13 mouse cellular contexts compared by ENCODE assay signal in the genomic region with DNA sequence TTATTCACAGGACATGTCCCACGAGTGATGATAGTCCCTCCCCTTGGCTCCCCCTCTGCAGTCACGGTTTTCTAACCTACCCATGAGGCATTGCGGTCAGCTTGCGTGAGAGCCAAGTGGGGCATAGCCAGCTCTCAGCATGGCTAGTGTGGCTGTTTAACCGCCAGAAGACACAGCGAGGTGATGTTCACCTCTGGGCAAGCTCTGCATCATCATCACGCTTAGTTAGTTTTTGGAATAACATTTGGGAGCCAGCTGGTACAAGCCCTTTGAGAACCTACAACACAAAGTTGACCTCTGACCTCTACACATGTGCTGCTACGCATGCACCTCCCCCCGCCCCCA. TPM values are rescaled to one million over a fixed set of nuclear protein-coding genes. Genes with fewer than 3 reads are reported as not detected.
DNase-seq lines count a peak whose midpoint lies in the region; ATAC-seq lines count a peak whose summit lies in the region.
"Had no signal": no experiment of that assay in that cellular context is flagged by ENCODE, and none has a peak within 500 bp of the region (broad histone marks: within the 10 kb centered on the region; RNA-seq: fewer than 3 reads in every experiment).

No protein-coding gene starts in this region.

- no peak overlapping the region for H3K9ac ChIP-seq in intestine, embryonic 16.5 days (ENCODE audit: low read depth, low read length)
- H3K9ac ChIP-seq: liver, embryonic 15.5 days had no signal

- H3K36me3 ChIP-seq in intestine, embryonic 16.5 days (ENCODE audit: control insufficient read depth, insufficient read depth, low read length) = no peaks in the 10 kb centered on the region
- H3K36me3 ChIP-seq: G1E; liver, embryonic 15.5 days had no signal

- intact Hi-C loops in left cerebral cortex, postnatal 25 days (cut with DNase I) = no loop called here

- no peak overlapping the region for H3K4me2 ChIP-seq in intestine, embryonic 16.5 days (ENCODE audit: low read depth, low read length)
- H3K4me2 ChIP-seq: liver, embryonic 15.5 days had no signal

- peak; percentile 54 for ATAC-seq in intestine, embryonic 16.5 days
- ATAC-seq in megakaryocyte progenitor cell, adult 5-6 weeks (replicated peaks; ENCODE audit: poor library complexity) = no peak
- ATAC-seq: activated CD4-positive, CD25-positive, alpha-beta regulatory T cell, adult 4 months had no signal

- peak overlapping the region; percentile 19; the same call in 1 of the 2 replicates for H3K27ac ChIP-seq in intestine, embryonic 16.5 days (ENCODE audit: low read length)
- H3K27ac ChIP-seq: layer of hippocampus, adult 2 months; liver, embryonic 15.5 days had no signal

- 84% methylated on average over 9 of the region's 9 CpGs for WGBS in intestine, embryonic 16.5 days

- no peaks in the 10 kb centered on the region for H3K9me3 ChIP-seq in intestine, embryonic 16.5 days (ENCODE audit: control insufficient read depth, low read length)
- H3K9me3 ChIP-seq: G1E; liver, embryonic 15.5 days had no signal

- H3K4me1 ChIP-seq in intestine, embryonic 16.5 days (ENCODE audit: control insufficient read depth, insufficient read depth, low read length) = peaks cover 17% of the 10 kb centered on the region
- H3K4me1 ChIP-seq: liver, embryonic 15.5 days had no signal

- DNase-seq in cerebellum, postnatal 14 days = peak; percentile 11 to 38
- no peak for DNase-seq in cerebellum, postnatal 25 days
- peak; percentile 67 for DNase-seq in kidney, adult 18-20 months
- DNase-seq in kidney, postnatal 4 days = no peak
- peak; percentile 35 for DNase-seq in ZHBTc4 (ENCODE audit: low read depth, low spot score)
- DNase-seq in left cerebral cortex, postnatal 25 days (ENCODE audit: low spot score in 2 of 2) = no peak
- DNase-seq: thymus, adult 18-20 months had no signal

- no peak overlapping the region for H3K4me3 ChIP-seq in intestine, embryonic 16.5 days (ENCODE audit: low read length)
- H3K4me3 ChIP-seq: layer of hippocampus, adult 2 months; liver, embryonic 15.5 days had no signal

- no peaks in the 10 kb centered on the region for H3K27me3 ChIP-seq in intestine, embryonic 16.5 days (replicated peaks; ENCODE audit: control insufficient read depth, insufficient read depth, low read length)
- H3K27me3 ChIP-seq: liver, embryonic 15.5 days had no signal

RNA-seq across cellular contexts. Expression of gene Bach1, which starts 28.0 kb away (rescaled TPM):
- polyA plus RNA-seq in intestine, embryonic 16.5 days (2015; fragmentation: Nextera tagmentation; extraction: Ambion mirVana) = 16.6 and 18.2 TPM in 2 replicates
- total RNA-seq in megakaryocyte progenitor cell, adult 5-6 weeks (2015) = 15.9 and 16.7 TPM in 2 replicates
- 27.2 and 32.9 TPM in 2 replicates for total RNA-seq in megakaryocyte progenitor cell, adult 5-6 weeks (2017)
- total RNA-seq in left cerebral cortex, postnatal 25 days (2021) = 10 to 100 TPM; 11.9 to 13.3 TPM

Comparison
In these comparisons a context has a peak if more than half of its experiments do, and no peak if none do; other contexts are left out.
1. DNase-seq: peak in cerebellum, postnatal 14 days (2 of 2), kidney, adult 18-20 months (single experiment) and ZHBTc4 (single experiment); none in cerebellum, postnatal 25 days (0 of 2), kidney, postnatal 4 days (0 of 2) and left cerebral cortex, postnatal 25 days (0 of 2).